Mouse (Mus musculus): Measurements from ENCODE around the gene Epb41l4b. TPM values are rescaled to one million over a fixed set of nuclear protein-coding genes. Genes with fewer than 3 reads are reported as not detected.

Gene Epb41l4b
- polyA plus RNA-seq, 1 experiment, result 10.7 TPM

DNA sequence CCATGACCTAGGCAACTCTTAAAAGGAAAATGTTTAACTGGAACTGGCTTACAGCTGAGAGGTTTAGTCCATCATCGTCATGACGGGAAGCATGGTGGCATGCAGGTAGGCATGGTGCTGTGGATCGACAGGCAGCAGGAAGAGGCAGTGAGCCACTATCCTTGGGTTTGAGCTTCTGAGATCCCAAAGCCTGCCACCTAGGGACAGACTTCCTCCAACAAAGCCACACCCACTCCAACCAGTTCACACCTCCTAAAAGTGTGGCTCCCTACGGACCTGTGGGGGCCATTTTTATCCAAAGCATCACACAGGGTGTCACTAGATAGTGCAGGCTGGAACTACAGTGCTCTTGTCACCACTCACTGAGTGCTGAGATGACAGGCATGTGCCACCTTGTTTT, 31.8 kb downstream of the Epb41l4b start:
- Histone ChIP-seq H3K27me3 (ENCODE audit: control insufficient read depth, insufficient read depth, low read length) (no peaks in the 10 kb centered on the region), H3K4me1 (replicated peaks; ENCODE audit: control insufficient read depth, insufficient read depth, low read length) (no peaks in the 10 kb centered on the region; the same call in 1 of the 2 replicates), H3K27ac (ENCODE audit: control insufficient read depth, insufficient read depth, low read length) (no peak overlapping the region), H3K36me3 (ENCODE audit: control insufficient read depth, insufficient read depth, low read length) (no peaks in the 10 kb centered on the region), H3K4me3 (ENCODE audit: control insufficient read depth, insufficient read depth, low read length) (no peak overlapping the region)
- no peak for TF ChIP-seq POLR2A (IDR thresholded peaks at IDR 0.05; ENCODE audit: control insufficient read depth, extremely low read depth, insufficient read depth, low read length, poor library complexity)
- TF ChIP-seq CTCF (IDR thresholded peaks at IDR 0.05; ENCODE audit: borderline replicate concordance, control insufficient read depth, extremely low read depth, insufficient read depth, low read length, poor library complexity), result no peak
- DNase-seq, result no peak
- 93% methylated on average over 4 of the region's 4 CpGs for WGBS

GRCm38 (mm10) chr4:57109543-57109942, 33.7 kb downstream of the Epb41l4b start:
- Histone ChIP-seq H3K36me3 (ENCODE audit: control insufficient read depth, insufficient read depth, low read length) (no peaks in the 10 kb centered on the region), H3K4me1 (replicated peaks; ENCODE audit: control insufficient read depth, insufficient read depth, low read length) (peaks cover 3% of the 10 kb centered on the region; the same call in 1 of the 2 replicates), H3K4me3 (ENCODE audit: control insufficient read depth, insufficient read depth, low read length) (no peak overlapping the region), H3K27ac (ENCODE audit: control insufficient read depth, insufficient read depth, low read length) (no peak overlapping the region), H3K27me3 (ENCODE audit: control insufficient read depth, insufficient read depth, low read length) (no peaks in the 10 kb centered on the region)
- WGBS, result 88% methylated on average over 4 of the region's 4 CpGs
- DNase-seq, result no peak
- TF ChIP-seq POLR2A (IDR thresholded peaks at IDR 0.05; ENCODE audit: control insufficient read depth, extremely low read depth, insufficient read depth, low read length, poor library complexity), result no peak
- TF ChIP-seq CTCF (IDR thresholded peaks at IDR 0.05; ENCODE audit: borderline replicate concordance, control insufficient read depth, extremely low read depth, insufficient read depth, low read length, poor library complexity), result no peak

GRCm38 (mm10) chr4:57105339-57105738, 37.9 kb downstream of the Epb41l4b start:
- Histone ChIP-seq H3K4me1 (replicated peaks; ENCODE audit: control insufficient read depth, insufficient read depth, low read length) (0 out of 2 replicates have a peak, but pooled peaks cover 5% of the 10 kb centered on the region), H3K27me3 (ENCODE audit: control insufficient read depth, insufficient read depth, low read length) (no peaks in the 10 kb centered on the region), H3K4me3 (ENCODE audit: control insufficient read depth, insufficient read depth, low read length) (no peak overlapping the region), H3K36me3 (ENCODE audit: control insufficient read depth, insufficient read depth, low read length) (no peaks in the 10 kb centered on the region), H3K27ac (ENCODE audit: control insufficient read depth, insufficient read depth, low read length) (no peak overlapping the region)
- 27% methylated on average over 6 of the region's 6 CpGs for WGBS
- DNase-seq, result no peak
- TF ChIP-seq CTCF (IDR thresholded peaks at IDR 0.05; ENCODE audit: borderline replicate concordance, control insufficient read depth, extremely low read depth, insufficient read depth, low read length, poor library complexity), result no peak
- TF ChIP-seq POLR2A (IDR thresholded peaks at IDR 0.05; ENCODE audit: control insufficient read depth, extremely low read depth, insufficient read depth, low read length, poor library complexity), result no peak

GRCm38 (mm10) chr4:57103830-57104229, 39.4 kb downstream of the Epb41l4b start:
- DNase-seq, result no peak

DNA sequence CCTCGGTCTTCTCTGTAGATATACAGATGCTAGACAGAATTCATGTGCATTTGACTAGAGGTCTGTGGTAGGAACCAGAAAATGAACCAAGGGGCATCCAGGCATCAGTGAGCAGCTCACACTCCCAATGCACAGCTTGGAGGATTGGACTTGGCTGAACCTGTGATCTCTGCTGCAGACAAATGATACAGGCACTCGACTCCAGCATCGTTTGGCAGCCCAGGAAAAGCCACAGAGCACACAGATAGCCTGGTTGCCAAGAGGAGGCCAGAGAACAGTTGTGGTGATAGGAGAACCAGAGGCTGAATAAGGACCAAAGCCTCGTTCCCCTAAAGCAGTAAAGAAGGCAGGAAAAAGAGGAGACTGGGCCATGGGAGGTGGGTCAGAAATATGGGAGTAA, 42.1 kb downstream of the Epb41l4b start:
- Histone ChIP-seq H3K36me3 (ENCODE audit: control insufficient read depth, insufficient read depth, low read length) (no peaks in the 10 kb centered on the region), H3K4me1 (replicated peaks; ENCODE audit: control insufficient read depth, insufficient read depth, low read length) (0 out of 2 replicates have a peak, but pooled peaks cover 5% of the 10 kb centered on the region), H3K27ac (ENCODE audit: control insufficient read depth, insufficient read depth, low read length) (no peak overlapping the region), H3K4me3 (ENCODE audit: control insufficient read depth, insufficient read depth, low read length) (no peak overlapping the region), H3K27me3 (ENCODE audit: control insufficient read depth, insufficient read depth, low read length) (no peaks in the 10 kb centered on the region)
- TF ChIP-seq CTCF (IDR thresholded peaks at IDR 0.05; ENCODE audit: borderline replicate concordance, control insufficient read depth, extremely low read depth, insufficient read depth, low read length, poor library complexity) (no peak), POLR2A (IDR thresholded peaks at IDR 0.05; ENCODE audit: control insufficient read depth, extremely low read depth, insufficient read depth, low read length, poor library complexity) (no peak)
- WGBS, result 92% methylated on average over 4 of the region's 4 CpGs
- no peak for DNase-seq

More at GRCm38 (mm10) chr4:57103830-57104229, 39.4 kb downstream of the Epb41l4b start:
- Histone ChIP-seq H3K36me3 (ENCODE audit: control insufficient read depth, insufficient read depth, low read length) (no peaks in the 10 kb centered on the region), H3K27ac (ENCODE audit: control insufficient read depth, insufficient read depth, low read length) (no peak overlapping the region), H3K4me1 (replicated peaks; ENCODE audit: control insufficient read depth, insufficient read depth, low read length) (0 out of 2 replicates have a peak, but pooled peaks cover 5% of the 10 kb centered on the region), H3K27me3 (ENCODE audit: control insufficient read depth, insufficient read depth, low read length) (no peaks in the 10 kb centered on the region), H3K4me3 (ENCODE audit: control insufficient read depth, insufficient read depth, low read length) (no peak overlapping the region)
- WGBS, result 32% methylated on average over 5 of the region's 5 CpGs
- TF ChIP-seq CTCF (IDR thresholded peaks at IDR 0.05; ENCODE audit: borderline replicate concordance, control insufficient read depth, extremely low read depth, insufficient read depth, low read length, poor library complexity) (no peak), POLR2A (IDR thresholded peaks at IDR 0.05; ENCODE audit: control insufficient read depth, extremely low read depth, insufficient read depth, low read length, poor library complexity) (no peak)

DNA sequence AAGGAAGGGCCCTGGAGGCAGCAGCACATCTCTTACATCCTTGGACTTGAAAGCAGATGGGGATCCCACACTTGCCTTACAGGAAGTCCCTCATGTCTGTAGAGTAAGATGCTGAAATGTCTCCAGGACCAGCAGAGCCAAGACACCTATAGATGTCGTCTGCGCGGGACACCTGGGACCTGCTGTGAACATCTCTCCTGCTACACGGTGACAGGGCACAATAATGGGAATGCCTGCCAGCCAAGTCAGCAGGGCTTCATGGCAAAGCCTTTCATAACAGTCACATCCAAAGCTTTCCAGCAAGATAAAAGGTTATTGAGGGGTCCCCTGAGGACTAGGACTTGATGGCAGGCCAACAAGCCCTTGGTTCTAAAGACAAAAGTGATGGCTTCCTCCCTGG, 45.8 kb downstream of the Epb41l4b start:
- H3K4me1 ChIP-seq (replicated peaks; ENCODE audit: control insufficient read depth, insufficient read depth, low read length), result peaks cover 6% of the 10 kb centered on the region; the same call in 1 of the 2 replicates
- no peaks in the 10 kb centered on the region for H3K36me3 ChIP-seq (ENCODE audit: control insufficient read depth, insufficient read depth, low read length)
- TF ChIP-seq POLR2A (IDR thresholded peaks at IDR 0.05; ENCODE audit: control insufficient read depth, extremely low read depth, insufficient read depth, low read length, poor library complexity), result no peak
- TF ChIP-seq CTCF (IDR thresholded peaks at IDR 0.05; ENCODE audit: borderline replicate concordance, control insufficient read depth, extremely low read depth, insufficient read depth, low read length, poor library complexity), result no peak
- no peak overlapping the region for H3K4me3 ChIP-seq (ENCODE audit: control insufficient read depth, insufficient read depth, low read length)
- H3K27ac ChIP-seq (ENCODE audit: control insufficient read depth, insufficient read depth, low read length), result no peak overlapping the region
- DNase-seq, result no peak
- 90% methylated on average over 4 of the region's 4 CpGs for WGBS
- H3K27me3 ChIP-seq (ENCODE audit: control insufficient read depth, insufficient read depth, low read length), result no peaks in the 10 kb centered on the region

DNA sequence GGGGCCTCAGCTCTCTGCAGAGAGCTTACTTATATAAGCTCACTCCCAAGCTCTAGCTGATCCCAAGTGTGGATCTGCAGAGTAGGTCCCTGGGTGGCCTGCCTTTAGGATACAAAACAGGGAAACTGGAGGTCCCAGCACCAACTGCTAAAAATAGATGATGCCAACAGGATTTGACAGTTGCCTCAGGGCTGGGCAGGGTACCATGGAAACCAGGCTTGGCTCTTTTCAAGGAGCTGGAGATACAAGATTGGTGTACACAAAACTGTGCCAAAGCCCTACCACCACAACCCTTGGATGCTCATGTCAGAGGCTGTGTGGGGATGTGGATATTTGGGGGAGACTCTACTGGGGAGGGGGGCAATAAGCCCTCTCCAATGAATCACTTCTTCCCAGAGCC, 47.7 kb downstream of the Epb41l4b start:
- Histone ChIP-seq H3K36me3 (ENCODE audit: control insufficient read depth, insufficient read depth, low read length) (no peaks in the 10 kb centered on the region), H3K4me1 (replicated peaks; ENCODE audit: control insufficient read depth, insufficient read depth, low read length) (peaks cover 9% of the 10 kb centered on the region; the same call in 1 of the 2 replicates), H3K27ac (ENCODE audit: control insufficient read depth, insufficient read depth, low read length) (no peak overlapping the region), H3K4me3 (ENCODE audit: control insufficient read depth, insufficient read depth, low read length) (no peak overlapping the region), H3K27me3 (ENCODE audit: control insufficient read depth, insufficient read depth, low read length) (no peaks in the 10 kb centered on the region)
- TF ChIP-seq POLR2A (IDR thresholded peaks at IDR 0.05; ENCODE audit: control insufficient read depth, extremely low read depth, insufficient read depth, low read length, poor library complexity) (no peak), CTCF (IDR thresholded peaks at IDR 0.05; ENCODE audit: borderline replicate concordance, control insufficient read depth, extremely low read depth, insufficient read depth, low read length, poor library complexity) (no peak)
- no peak for DNase-seq

Data from thymus, adult 2 months (tissue).